Mouse (Mus musculus) E14TG2a.4 (cell line): ENCODE results near the gene Cenpe.

Experiments
- CTCF ChIP-seq: conservative IDR thresholded peaks from 2 replicates; pipeline ENCODE4 v1.5.1; 2014; ENCODE audit warnings: low read length
- NANOG ChIP-seq: IDR thresholded peaks from 2 replicates; pipeline ENCODE4 v1.6.1; 2014; ENCODE audit warnings: borderline replicate concordance, low read length, mixed read lengths
- POU5F1 ChIP-seq: IDR thresholded peaks from 2 replicates; pipeline ENCODE4 v1.6.1; 2014; ENCODE audit warnings: low read length, borderline replicate concordance

DNA sequence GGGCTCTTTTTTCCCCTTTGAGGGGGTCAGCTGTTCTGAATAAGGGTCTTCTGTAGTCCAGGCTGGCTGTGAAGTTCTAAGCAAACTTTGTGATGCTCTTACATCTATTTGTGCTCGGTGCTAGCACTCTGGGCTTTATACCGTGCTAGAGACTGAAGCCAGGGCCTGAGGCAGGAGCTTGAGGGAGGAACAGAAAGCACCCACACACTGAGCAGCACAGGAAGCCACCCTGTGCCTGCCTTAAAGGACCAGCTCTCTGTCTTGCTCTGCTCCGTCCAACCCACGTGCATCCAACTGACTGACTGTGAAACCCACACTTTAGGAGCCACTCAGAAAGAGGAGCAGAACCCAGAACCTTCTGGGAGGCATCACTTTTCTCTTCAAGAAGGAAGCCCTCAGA is 67.8 kb downstream of the Cenpe start:
- TF ChIP-seq CTCF (no peak), NANOG (no peak), POU5F1 (no peak)
